Mouse (Mus musculus): Measurements from ENCODE around the gene Sardh. TPM values are rescaled to one million over a fixed set of nuclear protein-coding genes. Genes with fewer than 3 reads are reported as not detected.

Gene Sardh
- polyA plus RNA-seq, 1 experiment from 2014 or later = 3.1 TPM

GRCm38 (mm10) chr2:27183734-27184133, 64.4 kb downstream of the Sardh start:
- H3K4me1 ChIP-seq = peaks cover 48% of the 10 kb centered on the region
- peak; percentile 66 for DNase-seq (ENCODE audit: low spot score)
- peaks cover 12% of the 10 kb centered on the region for H3K27me3 ChIP-seq (ENCODE audit: low read depth, poor library complexity, severe bottlenecking)
- no peak overlapping the region for H3K4me3 ChIP-seq
- no peaks in the 10 kb centered on the region for H3K36me3 ChIP-seq
- no peaks in the 10 kb centered on the region for H3K9me3 ChIP-seq (replicated peaks)
- WGBS = 31% methylated on average over 12 of the region's 12 CpGs
- H3K27ac ChIP-seq = peak overlapping the region; percentile 50; the same call in 1 of the 2 replicates

- Histone ChIP-seq H3K9me3 (replicated peaks) (no peaks in the 10 kb centered on the region), H3K4me1 (peaks cover 45% of the 10 kb centered on the region), H3K27me3 (ENCODE audit: low read depth, poor library complexity, severe bottlenecking) (peaks cover 12% of the 10 kb centered on the region), H3K36me3 (no peaks in the 10 kb centered on the region), H3K4me3 (no peak overlapping the region), H3K27ac (peak overlapping the region; percentile 50)
- 49% methylated on average over 4 of the region's 4 CpGs for WGBS
- DNase-seq (ENCODE audit: low spot score) = no peak
Measured at GRCm38 (mm10) chr2:27181907-27182306, 66.2 kb downstream of the Sardh start.

GRCm38 (mm10) chr2:27179101-27179500, 69.0 kb downstream of the Sardh start:
- Histone ChIP-seq H3K36me3 (no peaks in the 10 kb centered on the region), H3K4me1 (peaks cover 54% of the 10 kb centered on the region), H3K9me3 (replicated peaks) (no peaks in the 10 kb centered on the region), H3K4me3 (no peak overlapping the region), H3K27me3 (ENCODE audit: low read depth, poor library complexity, severe bottlenecking) (peaks cover 12% of the 10 kb centered on the region), H3K27ac (no peak overlapping the region)
- no peak for DNase-seq (ENCODE audit: low spot score)
- WGBS = 90% methylated on average over 8 of the region's 8 CpGs

GRCm38 (mm10) chr2:27175696-27176267, 72.4 kb downstream of the Sardh start:
- Histone ChIP-seq H3K36me3 (no peaks in the 10 kb centered on the region), H3K27me3 (ENCODE audit: low read depth, poor library complexity, severe bottlenecking) (no peaks in the 10 kb centered on the region), H3K4me3 (no peak overlapping the region), H3K9me3 (replicated peaks) (no peaks in the 10 kb centered on the region), H3K4me1 (peaks cover 30% of the 10 kb centered on the region), H3K27ac (peak overlapping the region; percentile 51; the same call in 1 of the 2 replicates)
- 74% methylated on average over 10 of the region's 10 CpGs for WGBS
- DNase-seq (ENCODE audit: low spot score) = no peak

- DNase-seq (ENCODE audit: low spot score) = no peak
- H3K27me3 ChIP-seq (ENCODE audit: low read depth, poor library complexity, severe bottlenecking) = no peaks in the 10 kb centered on the region
- no peak overlapping the region for H3K4me3 ChIP-seq
- no peaks in the 10 kb centered on the region for H3K36me3 ChIP-seq
- H3K27ac ChIP-seq = no peak overlapping the region
- 86% methylated on average over 2 of the region's 2 CpGs for WGBS
- peaks cover 25% of the 10 kb centered on the region for H3K4me1 ChIP-seq
- H3K9me3 ChIP-seq (replicated peaks) = no peaks in the 10 kb centered on the region
Measured at GRCm38 (mm10) chr2:27174242-27174641, 73.9 kb downstream of the Sardh start.

- 31% methylated on average over 2 of the region's 2 CpGs for WGBS
- H3K36me3 ChIP-seq = no peaks in the 10 kb centered on the region
- H3K9me3 ChIP-seq (replicated peaks) = no peaks in the 10 kb centered on the region
- H3K4me3 ChIP-seq = no peak overlapping the region
- H3K27ac ChIP-seq = peak overlapping the region; percentile 64
- H3K27me3 ChIP-seq (ENCODE audit: low read depth, poor library complexity, severe bottlenecking) = no peaks in the 10 kb centered on the region
- peaks cover 44% of the 10 kb centered on the region for H3K4me1 ChIP-seq
- DNase-seq (ENCODE audit: low spot score) = no peak
Measured at GRCm38 (mm10) chr2:27166999-27167398, 81.1 kb downstream of the Sardh start.

- no peaks in the 10 kb centered on the region for H3K27me3 ChIP-seq (ENCODE audit: low read depth, poor library complexity, severe bottlenecking)
- H3K4me3 ChIP-seq = no peak overlapping the region
- no peak for DNase-seq (ENCODE audit: low spot score)
- no peak overlapping the region for H3K27ac ChIP-seq
- peaks cover 44% of the 10 kb centered on the region for H3K4me1 ChIP-seq
- no peaks in the 10 kb centered on the region for H3K36me3 ChIP-seq
- H3K9me3 ChIP-seq (replicated peaks) = no peaks in the 10 kb centered on the region
- 84% methylated on average over 2 of the region's 2 CpGs for WGBS
Measured at GRCm38 (mm10) chr2:27166074-27166473, 82.1 kb downstream of the Sardh start.

- no peak within 1 kb of the TSS for H3K4me3 ChIP-seq
- no peaks in the 10 kb centered on the region for H3K9me3 ChIP-seq (replicated peaks)
- WGBS = 85% methylated on average over 12 of the region's 12 CpGs
- DNase-seq (ENCODE audit: low spot score) = no peak
- no peaks in the 10 kb centered on the region for H3K36me3 ChIP-seq
- H3K27ac ChIP-seq = peak within 1 kb of the TSS; percentile 43; the same call in 1 of the 2 replicates
- peaks cover 50% of the 10 kb centered on the region for H3K4me1 ChIP-seq
- H3K27me3 ChIP-seq (ENCODE audit: low read depth, poor library complexity, severe bottlenecking) = no peaks in the 10 kb centered on the region
Measured at GRCm38 (mm10) chr2:27164796-27165590, 83.1 kb downstream of the Sardh start, which contains the start of gene Dbh. TSS of gene Dbh (plus strand) at chr2:27165233.

GRCm38 (mm10) chr2:27163851-27164250, 84.3 kb downstream of the Sardh start:
- H3K27ac ChIP-seq = peak overlapping the region; percentile 43; the same call in 1 of the 2 replicates
- H3K27me3 ChIP-seq (ENCODE audit: low read depth, poor library complexity, severe bottlenecking) = no peaks in the 10 kb centered on the region
- DNase-seq (ENCODE audit: low spot score) = no peak
- 77% methylated on average over 5 of the region's 5 CpGs for WGBS
- H3K9me3 ChIP-seq (replicated peaks) = no peaks in the 10 kb centered on the region
- no peak overlapping the region for H3K4me3 ChIP-seq
- peaks cover 60% of the 10 kb centered on the region for H3K4me1 ChIP-seq
- no peaks in the 10 kb centered on the region for H3K36me3 ChIP-seq

GRCm38 (mm10) chr2:27162656-27163055, 85.5 kb downstream of the Sardh start:
- 74% methylated on average over 11 of the region's 11 CpGs for WGBS
- DNase-seq (ENCODE audit: low spot score) = no peak
- peaks cover 51% of the 10 kb centered on the region for H3K4me1 ChIP-seq
- no peaks in the 10 kb centered on the region for H3K9me3 ChIP-seq (replicated peaks)
- peak overlapping the region; percentile 39 for H3K27ac ChIP-seq
- no peaks in the 10 kb centered on the region for H3K36me3 ChIP-seq
- no peak overlapping the region for H3K4me3 ChIP-seq
- no peaks in the 10 kb centered on the region for H3K27me3 ChIP-seq (ENCODE audit: low read depth, poor library complexity, severe bottlenecking)

GRCm38 (mm10) chr2:27161526-27161925, 86.6 kb downstream of the Sardh start:
- H3K4me3 ChIP-seq = no peak overlapping the region
- no peak overlapping the region for H3K27ac ChIP-seq
- 91% methylated on average over 2 of the region's 2 CpGs for WGBS
- H3K27me3 ChIP-seq (ENCODE audit: low read depth, poor library complexity, severe bottlenecking) = no peaks in the 10 kb centered on the region
- H3K36me3 ChIP-seq = no peaks in the 10 kb centered on the region
- no peaks in the 10 kb centered on the region for H3K9me3 ChIP-seq (replicated peaks)
- no peak for DNase-seq (ENCODE audit: low spot score)
- peaks cover 40% of the 10 kb centered on the region for H3K4me1 ChIP-seq

GRCm38 (mm10) chr2:27156596-27156995, 91.5 kb downstream of the Sardh start:
- no peak for DNase-seq (ENCODE audit: low spot score)
- Histone ChIP-seq H3K4me1 (peaks cover 23% of the 10 kb centered on the region), H3K4me3 (no peak overlapping the region), H3K27ac (no peak overlapping the region), H3K9me3 (replicated peaks) (no peaks in the 10 kb centered on the region), H3K27me3 (ENCODE audit: low read depth, poor library complexity, severe bottlenecking) (no peaks in the 10 kb centered on the region), H3K36me3 (no peaks in the 10 kb centered on the region)
- 84% methylated on average over 6 of the region's 6 CpGs for WGBS

GRCm38 (mm10) chr2:27154466-27155185, 93.5 kb downstream of the Sardh start:
- no peaks in the 10 kb centered on the region for H3K9me3 ChIP-seq (replicated peaks)
- H3K4me1 ChIP-seq = peaks cover 17% of the 10 kb centered on the region
- H3K27ac ChIP-seq = no peak overlapping the region
- H3K36me3 ChIP-seq = no peaks in the 10 kb centered on the region
- H3K4me3 ChIP-seq = no peak overlapping the region
- no peaks in the 10 kb centered on the region for H3K27me3 ChIP-seq (ENCODE audit: low read depth, poor library complexity, severe bottlenecking)
- no peak for DNase-seq (ENCODE audit: low spot score)
- WGBS = 91% methylated on average over 10 of the region's 10 CpGs

All from limb, embryonic 10.5 days (tissue).